Mouse (Mus musculus) activated CD4-positive, CD25-positive, alpha-beta regulatory T cell, adult 9 weeks (primary cell): ENCODE data around the gene Tmem123. TPM values are rescaled to one million over a fixed set of nuclear protein-coding genes. Genes with fewer than 3 reads are reported as not detected.

Source experiments
- polyA plus RNA-seq: library from polyadenylated mRNA; unstranded; fragments of 100-300 nt; shearing (Covaris generic); gene quantifications from one replicate; pipeline ENCODE4 v1.2.1, GENCODE M21; 2017

Gene Tmem123
- polyA plus RNA-seq, result 78.8 TPM

DNA sequence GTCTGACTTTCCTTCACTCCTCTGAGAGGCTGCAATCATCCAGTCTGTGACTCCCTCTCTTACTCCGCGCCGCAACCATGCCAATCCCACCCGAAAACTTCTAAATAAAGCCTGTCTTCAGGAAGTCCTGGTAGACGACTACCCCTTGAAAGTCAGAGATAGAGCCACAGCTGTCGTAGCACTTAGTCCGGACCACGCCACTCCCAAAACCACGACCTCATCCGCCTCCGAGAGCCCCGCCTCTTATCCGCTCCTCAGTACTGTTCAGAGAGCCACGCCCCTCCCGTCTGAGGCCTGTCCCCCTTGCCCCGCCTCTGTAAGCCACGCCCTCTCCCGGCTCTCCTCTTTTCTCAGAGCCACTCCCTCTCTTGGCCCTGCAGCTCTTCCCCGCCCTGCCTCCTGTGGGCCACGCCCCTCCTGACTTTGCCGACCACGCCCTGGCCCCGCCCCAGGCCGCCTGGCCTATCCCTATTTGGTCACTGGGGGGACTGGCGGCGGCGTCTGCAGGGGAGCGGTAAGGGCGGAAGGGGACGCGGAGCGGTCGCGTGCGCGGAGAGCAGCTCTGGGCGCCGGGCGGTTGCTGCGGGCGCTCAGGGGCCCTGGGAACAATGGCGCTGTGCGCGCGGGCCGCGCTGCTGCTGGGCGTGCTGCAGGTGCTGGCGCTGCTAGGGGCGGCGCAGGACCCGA is at the start of gene Tmem123:
Tmem123 (plus strand) TSS at position 428 of the 687 bp plus-strand sequence.

DNA sequence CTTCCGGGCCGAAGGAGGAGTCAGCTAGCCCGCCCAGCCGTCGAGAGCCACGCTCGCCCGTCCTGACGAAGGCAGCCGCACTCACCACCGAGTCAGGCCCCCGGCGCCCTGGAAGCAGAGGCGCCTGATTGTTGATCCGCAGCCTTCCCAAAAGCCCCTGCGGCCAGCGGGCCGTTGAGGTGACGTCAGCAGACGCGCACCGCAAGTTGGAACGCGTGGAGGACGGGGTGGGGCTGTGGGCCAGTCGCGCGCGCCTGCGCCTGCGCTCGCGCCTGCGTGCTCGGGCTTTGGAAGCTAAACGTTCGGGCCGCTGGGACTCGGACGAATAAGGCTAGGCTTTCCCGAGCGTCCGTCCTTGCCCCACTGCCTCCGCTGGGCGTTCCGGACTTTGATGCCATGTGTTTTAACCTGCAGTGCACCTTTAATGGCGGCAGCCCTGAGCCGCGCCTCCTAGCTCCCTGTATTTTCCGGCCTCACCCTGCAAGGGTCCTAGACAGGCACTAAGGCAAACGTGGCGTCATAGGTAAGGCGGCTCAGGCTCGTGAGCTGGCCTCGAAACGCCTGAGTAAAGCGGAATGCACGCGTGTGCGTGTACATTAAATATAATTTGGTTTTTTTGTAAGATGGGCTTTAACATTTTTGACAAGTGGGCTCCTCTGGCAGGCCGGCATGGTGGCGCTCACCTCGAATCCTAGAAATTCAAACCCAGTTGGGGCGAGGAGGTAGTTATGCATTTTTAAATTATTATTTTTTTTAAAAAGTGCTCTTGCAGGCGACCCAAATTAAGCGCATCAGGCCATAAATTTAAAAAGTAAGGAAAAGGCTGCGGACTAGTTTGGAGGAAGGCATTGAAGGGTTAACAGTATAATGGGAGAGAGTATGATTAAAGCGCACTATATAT is 73.3 kb downstream of the Tmem123 start, which contains the start of gene Birc2:
Birc2 (minus strand) TSS at position 160 of the 901 bp plus-strand sequence.

Other genes with a start within 250 kb of the Tmem123 start
- gene Mmp8, start 205.6 kb upstream of the Tmem123 start, polyA plus RNA-seq, result not detected
- gene Mmp27, start 192.6 kb upstream of the Tmem123 start, polyA plus RNA-seq, result not detected
- not detected for gene Mmp20, start 135.8 kb upstream of the Tmem123 start, polyA plus RNA-seq
- not detected for gene Mmp7, start 72.0 kb upstream of the Tmem123 start, polyA plus RNA-seq
- gene Birc2, start 73.0 kb downstream of the Tmem123 start, polyA plus RNA-seq, result 139 TPM
- 133 TPM for gene Birc3, start 109.1 kb downstream of the Tmem123 start, polyA plus RNA-seq
- gene Yap1, start 240.6 kb downstream of the Tmem123 start, polyA plus RNA-seq, result not detected